Mouse (Mus musculus) midbrain, embryonic 11.5 days (tissue): Measurements from ENCODE around the gene Irak1bp1. TPM values are rescaled to one million over a fixed set of nuclear protein-coding genes. Genes with fewer than 3 reads are reported as not detected.

ENCODE experiments used
- ATAC-seq: fragments of 200-750 bp; cut with Nextera tagmentation; 2 replicates; pipeline ENCODE4 v1.8.0; 2017; ENCODE audit warnings: moderate TSS enrichment, moderate library complexity; ENCODE audit not compliant: low FRiP score
- DNase-seq: peaks from one replicate; pipeline ENCODE4 v3.0.0; 2015; ENCODE audit warnings: low spot score; ENCODE audit errors: missing footprints
- H3K27ac ChIP-seq: fragments of 300-500 bp; sonication (generic); 2 replicates; pipeline ENCODE4 v1.5.1; 2014; ENCODE audit warnings: low read depth, low read length
- H3K27me3 ChIP-seq: fragments of 300-500 bp; sonication (generic); 2 replicates; pipeline ENCODE4 v1.6.1; 2014; ENCODE audit warnings: mild to moderate bottlenecking, low read length, moderate library complexity, mixed read lengths; ENCODE audit not compliant: control insufficient read depth, insufficient read depth
- H3K36me3 ChIP-seq: fragments of 300-500 bp; sonication (generic); 2 replicates; pipeline ENCODE4 v1.6.1; 2014; ENCODE audit warnings: mild to moderate bottlenecking, low read length, moderate library complexity, mixed read lengths; ENCODE audit not compliant: control insufficient read depth, insufficient read depth
- H3K4me1 ChIP-seq: fragments of 300-500 bp; sonication (generic); 2 replicates; pipeline ENCODE4 v1.6.1; 2014; ENCODE audit warnings: low read length; ENCODE audit not compliant: control insufficient read depth, insufficient read depth
- H3K4me2 ChIP-seq: fragments of 300-500 bp; sonication (generic); 2 replicates; pipeline ENCODE4 v1.6.1; 2014; ENCODE audit warnings: mild to moderate bottlenecking, moderate library complexity
- H3K4me3 ChIP-seq: fragments of 300-500 bp; sonication (generic); 2 replicates; pipeline ENCODE4 v1.5.1; 2014; ENCODE audit warnings: low read depth, low read length
- H3K9ac ChIP-seq: fragments of 300-500 bp; sonication (generic); 2 replicates; pipeline ENCODE4 v1.6.1; 2014; ENCODE audit warnings: low read length
- H3K9me3 ChIP-seq: fragments of 300-500 bp; sonication (generic); 2 replicates; pipeline ENCODE4 v1.6.1; 2016; ENCODE audit warnings: low read length; ENCODE audit not compliant: control insufficient read depth
- WGBS: fragments of 180-500 bp; shearing (Covaris S2); extraction: QIAGEN DNeasy Blood & Tissue Kit; methylation state at CpG from one replicate; pipeline ENCODE4 v1.1.7; 2014; 5-methylcytosine and 5-hydroxymethylcytosine counted together
- polyA plus RNA-seq: library from polyadenylated mRNA; unstranded; fragments of >200 nt; fragmentation: Nextera tagmentation; extraction: Ambion mirVana; gene quantifications from 2 replicates; pipeline ENCODE4 v1.2.1, GENCODE M21; 2014

Irak1bp1 gene
- polyA plus RNA-seq, 1 experiment from 2014 or later, result 31.3 TPM

- no peaks in the 10 kb centered on the region for H3K36me3 ChIP-seq
- 93% methylated on average over 3 of the region's 3 CpGs for WGBS
- H3K9ac ChIP-seq, result no peak overlapping the region
- DNase-seq, result no peak
- no peak overlapping the region for H3K4me3 ChIP-seq
- H3K4me1 ChIP-seq, result no peaks in the 10 kb centered on the region
- no peak overlapping the region for H3K4me2 ChIP-seq
- no peak for ATAC-seq
- no peaks in the 10 kb centered on the region for H3K9me3 ChIP-seq
- H3K27me3 ChIP-seq, result no peaks in the 10 kb centered on the region
- H3K27ac ChIP-seq, result no peak overlapping the region
Measured at GRCm38 (mm10) chr9:82861775-82862430, 32.6 kb downstream of the Irak1bp1 start.

GRCm38 (mm10) chr9:82866121-82866520 is 36.8 kb downstream of the Irak1bp1 start:
- no peak for ATAC-seq
- Histone ChIP-seq H3K9me3 (no peaks in the 10 kb centered on the region), H3K4me1 (no peaks in the 10 kb centered on the region), H3K27ac (no peak overlapping the region), H3K4me3 (no peak overlapping the region), H3K27me3 (no peaks in the 10 kb centered on the region), H3K9ac (no peak overlapping the region), H3K4me2 (no peak overlapping the region), H3K36me3 (no peaks in the 10 kb centered on the region)
- 88% methylated on average over 1 of the region's 1 CpGs for WGBS
- DNase-seq, result no peak

- ATAC-seq (no peak), DNase-seq (no peak)
- no peak overlapping the region for H3K9ac ChIP-seq
- H3K4me3 ChIP-seq, result no peak overlapping the region
- no peak overlapping the region for H3K27ac ChIP-seq
- 0 out of 2 replicates have a peak, but pooled peaks cover 4% of the 10 kb centered on the region for H3K36me3 ChIP-seq
- no peaks in the 10 kb centered on the region for H3K27me3 ChIP-seq
- no peaks in the 10 kb centered on the region for H3K9me3 ChIP-seq
- H3K4me2 ChIP-seq, result no peak overlapping the region
- 97% methylated on average over 3 of the region's 3 CpGs for WGBS
- no peaks in the 10 kb centered on the region for H3K4me1 ChIP-seq
Measured at GRCm38 (mm10) chr9:82867698-82868097, 38.4 kb downstream of the Irak1bp1 start.

- ATAC-seq, result no peak
- DNase-seq, result no peak
- Histone ChIP-seq H3K4me1 (no peaks in the 10 kb centered on the region), H3K27me3 (no peaks in the 10 kb centered on the region), H3K4me2 (no peak overlapping the region), H3K4me3 (no peak overlapping the region), H3K9ac (no peak overlapping the region), H3K27ac (no peak overlapping the region), H3K36me3 (peaks cover 27% of the 10 kb centered on the region), H3K9me3 (no peaks in the 10 kb centered on the region)
- 88% methylated on average over 1 of the region's 1 CpGs for WGBS
Measured at GRCm38 (mm10) chr9:82877078-82877477, 47.7 kb downstream of the Irak1bp1 start.

GRCm38 (mm10) chr9:82884177-82884576 is 54.8 kb downstream of the Irak1bp1 start:
- no peaks in the 10 kb centered on the region for H3K4me1 ChIP-seq
- H3K4me3 ChIP-seq, result no peak overlapping the region
- no peak overlapping the region for H3K27ac ChIP-seq
- H3K36me3 ChIP-seq, result peaks cover 29% of the 10 kb centered on the region
- no peak overlapping the region for H3K4me2 ChIP-seq
- no peak overlapping the region for H3K9ac ChIP-seq
- H3K27me3 ChIP-seq, result no peaks in the 10 kb centered on the region
- no peaks in the 10 kb centered on the region for H3K9me3 ChIP-seq
- DNase-seq, result no peak
- no peak for ATAC-seq

GRCm38 (mm10) chr9:82888645-82889044 is 59.3 kb downstream of the Irak1bp1 start:
- no peaks in the 10 kb centered on the region for H3K4me1 ChIP-seq
- no peak overlapping the region for H3K4me2 ChIP-seq
- H3K36me3 ChIP-seq, result peaks cover 21% of the 10 kb centered on the region
- H3K27ac ChIP-seq, result no peak overlapping the region
- DNase-seq, result no peak
- no peak overlapping the region for H3K4me3 ChIP-seq
- H3K9ac ChIP-seq, result no peak overlapping the region
- H3K27me3 ChIP-seq, result no peaks in the 10 kb centered on the region
- H3K9me3 ChIP-seq, result no peaks in the 10 kb centered on the region
- no peak for ATAC-seq

Other genes starting within 250 kb of the Irak1bp1 start
- gene Phip, start 146.0 kb downstream of the Irak1bp1 start, polyA plus RNA-seq, result 136 and 150 TPM in 2 replicates